Mouse (Mus musculus): ENCODE data around the gene Rpl18a.

- TF ChIP-seq CTCF (IDR thresholded peaks at IDR 0.05; ENCODE audit: borderline replicate concordance, insufficient read depth, low read length), result no peak
- TF ChIP-seq POLR2A (IDR thresholded peaks at IDR 0.05; ENCODE audit: low read depth, low read length), result no peak
These were observed 46.3 kb downstream of the Rpl18a start for GRCm38 (mm10) chr8:70850947-70851346.
